Mouse (Mus musculus) CD4-positive, CD25-positive, alpha-beta regulatory T cell, adult 4 months (primary cell): ENCODE data around the gene Tspan13. TPM values are rescaled to one million over a fixed set of nuclear protein-coding genes. Genes with fewer than 3 reads are reported as not detected.

Experiments used
- ATAC-seq: one replicate; pipeline ENCODE4 v1.8.0; 2017
- polyA plus RNA-seq, 2 experiments: library from polyadenylated mRNA; unstranded; fragments of 100-300 nt; shearing (Covaris generic); gene quantifications; one replicate each; pipeline ENCODE4 v1.2.1; 2017

Gene Tspan13
- polyA plus RNA-seq = 100 to 1,000 TPM; 219 to 252 TPM

DNA sequence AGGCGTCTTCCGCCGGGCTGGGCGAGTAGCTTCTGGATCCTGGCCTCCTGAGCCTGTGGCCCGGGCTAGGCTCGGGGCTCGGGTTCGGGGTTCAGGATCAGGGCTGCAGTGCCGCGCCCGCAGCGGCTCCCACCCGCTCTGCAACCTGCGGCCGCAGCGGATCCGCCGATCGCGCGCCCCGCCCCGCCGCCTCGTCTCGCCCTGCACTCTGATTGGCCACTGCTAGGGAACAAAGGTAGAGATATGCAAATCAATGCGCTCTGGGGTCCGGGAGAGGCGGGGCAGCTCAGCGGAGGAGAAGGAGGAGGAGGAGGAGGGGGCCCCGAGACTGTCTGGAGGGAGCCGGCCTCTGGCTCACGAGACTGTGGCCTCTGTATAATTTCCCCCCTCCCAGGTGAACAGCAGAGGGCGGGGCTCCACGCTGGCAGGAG, at the start of gene Tspan13:
Gene Tspan13, minus strand, starts transcription at position 153 of the 431 bp plus-strand sequence.
- ATAC-seq = peak; percentile 78

DNA sequence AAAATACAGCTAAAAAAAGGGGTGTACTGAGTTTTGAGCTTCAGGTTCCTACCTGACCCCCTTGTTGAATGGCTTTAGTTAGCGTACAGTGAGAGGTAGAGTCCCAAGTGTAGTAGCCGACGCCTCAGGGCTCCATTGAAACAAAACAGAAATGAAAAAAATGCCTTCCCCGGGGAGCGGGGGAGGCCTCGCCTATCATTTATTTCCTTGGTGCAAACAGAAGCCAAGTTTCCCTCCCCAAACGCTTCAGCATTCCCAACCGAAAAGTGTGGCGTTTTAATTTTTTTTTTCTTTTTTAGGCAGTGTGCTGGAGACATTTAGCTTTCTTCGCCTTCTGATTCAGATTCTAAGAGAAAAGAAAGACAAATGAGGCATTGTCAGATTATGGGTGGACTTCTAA, 49.7 kb upstream of the Tspan13 start:
- no peak for ATAC-seq

DNA sequence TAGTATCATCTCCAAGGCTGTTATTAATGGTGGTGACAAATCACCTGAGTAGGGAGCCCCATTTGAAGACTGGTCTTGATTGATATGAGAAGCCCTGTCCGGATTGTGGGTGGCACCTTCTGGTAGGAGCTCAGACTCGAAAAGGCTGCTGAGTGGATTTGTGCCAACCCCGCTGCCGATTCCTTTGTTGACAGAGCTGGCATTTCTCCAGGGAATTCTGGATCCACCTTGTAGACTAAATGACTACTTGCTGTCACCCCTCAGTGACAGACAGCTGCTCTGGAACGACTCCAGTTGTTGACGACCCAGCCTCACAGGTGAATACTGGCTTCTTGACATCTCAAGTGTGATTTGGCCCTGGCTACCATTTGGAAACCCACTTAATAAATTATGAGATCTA, 46.9 kb upstream of the Tspan13 start:
- no peak for ATAC-seq

DNA sequence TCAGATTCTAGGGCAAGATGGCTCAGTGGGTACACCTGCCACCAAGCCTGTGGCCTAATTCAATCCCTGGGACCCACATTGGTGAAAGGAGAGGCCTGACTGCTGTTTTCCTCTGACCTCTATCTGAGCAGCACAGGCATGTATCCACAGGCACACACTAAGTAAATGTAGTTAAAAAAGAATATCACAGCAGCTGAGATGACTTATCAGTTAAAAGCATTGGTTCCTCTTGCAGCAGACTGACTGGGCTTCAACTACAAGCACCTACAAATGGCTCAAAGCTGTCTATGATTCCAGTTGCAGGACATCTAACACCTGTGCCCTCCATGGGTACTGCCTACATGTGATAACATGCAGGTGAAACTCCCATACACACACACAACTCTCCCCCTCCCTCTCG, 46.5 kb upstream of the Tspan13 start:
- ATAC-seq = no peak

DNA sequence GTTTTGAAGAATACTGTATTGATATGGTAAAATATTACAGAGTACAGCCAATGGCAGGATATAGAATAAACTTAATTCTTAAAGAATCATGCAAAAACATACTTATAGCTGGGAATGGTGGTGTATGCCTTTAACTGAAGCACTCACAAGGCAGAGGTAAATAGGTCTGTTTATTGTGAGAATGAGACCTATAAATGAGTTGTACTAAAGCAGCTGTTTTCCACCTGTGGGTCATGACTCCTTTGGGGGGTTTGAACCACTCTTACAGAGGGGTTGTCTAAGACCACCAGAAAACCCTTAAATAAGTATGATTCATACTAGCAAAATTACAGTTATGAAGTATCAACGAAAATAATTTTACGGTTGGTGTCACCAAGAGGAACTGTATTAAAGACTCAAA, 43.1 kb upstream of the Tspan13 start:
- no peak for ATAC-seq

DNA sequence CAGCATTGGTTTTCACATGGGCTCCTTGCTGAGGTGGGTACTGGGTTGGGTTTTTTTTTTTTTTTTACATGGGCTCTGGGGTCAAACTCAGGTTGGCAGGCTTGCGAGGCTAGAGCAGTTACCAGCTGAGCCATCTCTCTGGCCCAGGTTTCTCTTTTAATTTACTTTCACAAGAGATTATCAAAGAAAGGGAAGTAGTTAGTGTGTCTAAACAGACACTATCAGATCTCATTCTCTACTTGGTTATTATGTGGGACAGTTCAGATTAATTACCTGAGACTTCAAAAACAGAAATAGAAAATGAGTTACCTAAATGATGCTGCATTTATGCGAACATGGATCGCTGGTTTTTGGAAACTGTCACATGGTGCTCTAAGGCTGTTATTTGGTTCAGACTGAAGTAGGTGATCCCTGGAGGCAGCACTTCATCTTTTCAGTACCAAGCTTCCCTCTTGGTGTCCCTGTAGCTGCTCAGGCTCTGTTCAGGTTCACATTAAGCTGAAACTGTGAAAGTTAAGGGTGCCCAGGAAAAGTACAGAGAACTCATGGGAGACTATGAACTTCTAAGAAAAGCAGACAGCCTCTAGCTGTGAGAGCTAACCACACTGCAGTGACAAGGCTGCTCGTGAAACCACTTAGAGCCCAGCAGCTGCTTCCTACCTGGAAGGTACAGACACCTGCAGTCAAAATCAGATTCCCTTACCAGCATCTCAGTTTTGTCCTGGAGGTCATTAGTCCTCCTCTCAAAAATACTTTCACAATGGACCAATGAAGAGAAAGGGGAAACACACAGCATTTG, 36.0 kb upstream of the Tspan13 start:
- ATAC-seq = peak; percentile 58

DNA sequence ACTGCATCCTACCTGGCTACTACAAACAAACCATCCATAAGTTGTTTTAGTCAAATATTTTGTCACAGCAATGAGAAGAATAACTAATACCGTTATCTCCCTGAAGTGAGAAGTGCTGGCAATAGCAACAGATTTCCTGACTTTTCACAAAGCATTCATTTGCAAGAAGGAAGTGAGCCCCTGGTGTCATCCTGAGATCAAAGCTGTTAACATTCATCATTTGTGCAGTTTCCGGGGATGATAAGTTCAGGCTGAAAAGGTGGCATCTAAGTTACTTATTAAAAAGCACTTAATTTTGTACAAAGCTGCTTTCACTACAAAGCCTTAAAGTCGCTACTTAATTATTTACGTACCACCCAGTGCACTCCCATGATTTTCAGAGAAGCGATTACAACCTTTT, 30.6 kb upstream of the Tspan13 start:
- peak; percentile 85 for ATAC-seq

DNA sequence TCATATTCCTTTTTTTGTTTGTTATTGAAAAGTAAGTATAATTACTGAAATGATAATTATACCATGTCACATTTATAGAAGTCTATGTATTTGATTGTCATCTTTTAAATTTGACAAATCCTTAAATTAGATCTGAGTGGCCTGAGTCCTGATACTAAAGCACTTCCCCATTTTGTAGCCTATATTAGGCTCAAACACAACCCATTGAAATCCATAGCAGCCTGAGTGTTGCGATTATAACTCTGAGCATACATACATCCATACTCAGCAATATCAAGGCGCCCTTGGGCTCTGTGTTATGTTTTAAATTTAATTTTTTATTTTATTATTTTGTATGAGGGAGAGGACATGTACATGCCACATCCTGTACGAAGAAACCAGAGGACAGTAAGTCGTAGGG, 27.9 kb upstream of the Tspan13 start:
- no peak for ATAC-seq

DNA sequence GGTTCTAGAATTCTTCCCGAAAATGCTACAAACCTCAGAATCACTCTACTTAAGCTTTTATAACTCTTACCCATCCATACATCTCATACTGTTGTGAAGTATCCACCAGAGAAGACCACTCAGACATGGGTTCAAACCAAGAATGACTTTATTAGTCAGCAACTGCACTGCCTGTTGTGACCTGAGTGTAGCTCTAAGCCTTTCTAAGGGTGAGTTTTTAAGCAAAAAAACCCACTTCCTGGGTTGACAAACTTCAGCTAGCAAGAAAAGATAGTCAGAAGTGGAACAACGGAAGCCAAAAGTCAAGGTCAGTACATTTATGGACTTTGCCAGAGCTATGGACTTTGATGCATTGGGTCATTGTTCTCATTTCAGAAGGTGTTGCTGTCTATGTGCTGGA, 25.2 kb upstream of the Tspan13 start:
- peak; percentile 87 for ATAC-seq

DNA sequence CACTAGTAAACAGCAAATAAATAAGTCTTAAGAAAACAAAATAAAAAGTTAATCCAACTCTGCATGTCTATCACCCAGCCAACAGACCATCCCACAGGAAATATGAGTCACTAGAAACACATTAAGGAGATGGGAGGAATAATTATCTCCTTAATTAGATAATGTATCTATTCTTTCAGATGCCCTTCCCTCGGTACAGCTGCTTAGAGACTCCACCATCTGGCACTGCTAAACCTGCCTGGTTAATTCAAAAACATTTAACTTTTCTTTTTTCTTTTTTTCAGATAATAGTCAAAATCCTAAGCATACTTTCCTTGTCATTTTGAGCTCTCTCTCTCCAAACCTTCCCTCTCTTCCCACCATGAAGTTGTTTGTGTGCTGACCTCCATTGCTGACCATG, 23.6 kb upstream of the Tspan13 start:
- ATAC-seq = no peak

DNA sequence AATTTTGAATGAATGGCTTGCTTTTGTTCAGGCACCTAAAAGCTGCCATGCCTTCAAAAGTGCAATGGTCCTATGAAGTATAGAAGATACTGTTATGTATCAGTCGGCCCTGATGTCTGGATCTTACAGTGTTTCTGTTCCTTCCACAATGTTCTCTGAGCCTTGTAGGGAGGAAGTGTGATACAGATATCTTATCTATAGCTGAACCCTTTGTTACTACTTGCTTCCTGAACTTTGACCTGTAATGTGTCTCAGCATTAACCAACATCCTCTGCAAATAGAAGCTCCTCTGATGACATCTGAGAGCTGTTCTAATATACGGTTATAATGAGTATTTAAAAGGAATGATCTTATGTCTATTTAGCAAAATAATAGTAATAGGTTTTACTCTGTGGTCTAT, 15.4 kb upstream of the Tspan13 start:
- peak; percentile 92 for ATAC-seq

DNA sequence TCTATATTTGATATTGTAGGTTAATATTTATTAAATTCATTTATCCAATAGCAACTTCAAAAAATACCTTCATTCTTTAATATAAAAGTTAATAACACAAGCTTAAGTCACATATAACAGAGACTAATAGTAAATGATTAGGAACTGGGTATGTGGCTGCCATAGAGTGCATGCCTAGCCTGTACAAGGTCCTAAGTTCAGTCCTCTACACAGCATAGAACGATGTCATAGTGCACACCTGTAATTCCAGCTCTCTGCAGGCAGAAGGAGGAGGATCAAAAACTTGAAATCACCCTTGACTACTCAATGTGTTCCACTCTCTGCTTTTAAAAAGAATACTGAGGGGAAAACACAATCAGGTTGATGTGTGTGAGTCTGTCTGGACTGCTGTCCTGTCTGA, 8.0 kb upstream of the Tspan13 start:
- no peak for ATAC-seq

DNA sequence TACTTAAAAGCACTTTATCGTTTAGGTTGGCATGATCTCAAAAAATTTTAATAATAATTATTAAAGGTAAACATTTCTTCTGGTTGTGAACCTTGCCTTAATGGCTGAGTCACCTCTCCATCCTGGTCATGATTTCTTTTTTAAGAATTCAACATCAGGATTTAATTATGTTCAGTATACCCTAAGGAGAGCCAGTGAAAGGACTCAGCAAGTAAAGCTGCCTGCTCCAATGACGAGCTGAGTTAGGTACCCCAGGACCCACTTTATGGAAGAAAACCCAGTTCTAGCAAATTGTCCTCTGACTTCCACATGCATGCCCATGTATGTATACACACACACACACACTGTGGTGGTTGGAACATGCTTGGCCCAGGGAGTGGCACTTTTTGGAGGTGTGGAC, 5.3 kb upstream of the Tspan13 start:
- no peak for ATAC-seq

DNA sequence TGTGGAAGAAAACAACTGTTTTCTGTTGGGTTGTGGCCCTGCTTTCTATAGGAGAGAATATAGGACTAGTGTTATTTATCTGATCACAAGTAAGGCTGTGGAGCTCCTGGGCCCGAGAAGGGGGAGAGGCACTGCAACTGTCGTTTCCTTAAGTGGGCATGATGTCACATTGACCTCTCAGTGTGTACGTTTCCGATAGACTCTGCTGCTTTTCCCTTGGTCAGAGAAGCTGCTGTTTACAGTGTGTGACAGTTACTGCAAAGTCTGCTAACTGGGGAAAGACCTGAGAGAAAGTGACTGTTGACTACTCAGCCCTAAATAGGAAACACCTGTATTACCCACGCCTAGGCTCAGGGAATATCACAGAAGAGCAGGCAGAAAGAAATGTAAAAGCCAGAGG, 3.9 kb upstream of the Tspan13 start:
- no peak for ATAC-seq

DNA sequence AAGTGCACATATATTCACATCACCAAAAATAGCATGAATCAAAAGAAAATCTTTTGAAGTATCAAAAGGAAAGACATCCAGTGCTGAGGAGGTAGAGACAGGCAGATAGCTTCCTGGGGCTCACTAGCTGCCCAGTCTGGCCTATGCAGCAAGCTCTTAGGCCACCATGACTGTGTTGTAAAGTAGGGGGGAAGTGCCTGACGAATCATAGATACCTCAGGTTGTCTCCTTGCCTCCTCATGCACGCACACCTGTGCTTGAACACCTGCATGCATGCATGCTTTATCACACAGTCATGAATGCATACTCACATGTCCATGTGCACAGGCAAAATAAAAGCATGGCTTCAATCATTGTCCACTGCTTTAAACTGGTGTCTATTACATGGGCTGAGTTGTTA, 2.4 kb upstream of the Tspan13 start:
- ATAC-seq = no peak

DNA sequence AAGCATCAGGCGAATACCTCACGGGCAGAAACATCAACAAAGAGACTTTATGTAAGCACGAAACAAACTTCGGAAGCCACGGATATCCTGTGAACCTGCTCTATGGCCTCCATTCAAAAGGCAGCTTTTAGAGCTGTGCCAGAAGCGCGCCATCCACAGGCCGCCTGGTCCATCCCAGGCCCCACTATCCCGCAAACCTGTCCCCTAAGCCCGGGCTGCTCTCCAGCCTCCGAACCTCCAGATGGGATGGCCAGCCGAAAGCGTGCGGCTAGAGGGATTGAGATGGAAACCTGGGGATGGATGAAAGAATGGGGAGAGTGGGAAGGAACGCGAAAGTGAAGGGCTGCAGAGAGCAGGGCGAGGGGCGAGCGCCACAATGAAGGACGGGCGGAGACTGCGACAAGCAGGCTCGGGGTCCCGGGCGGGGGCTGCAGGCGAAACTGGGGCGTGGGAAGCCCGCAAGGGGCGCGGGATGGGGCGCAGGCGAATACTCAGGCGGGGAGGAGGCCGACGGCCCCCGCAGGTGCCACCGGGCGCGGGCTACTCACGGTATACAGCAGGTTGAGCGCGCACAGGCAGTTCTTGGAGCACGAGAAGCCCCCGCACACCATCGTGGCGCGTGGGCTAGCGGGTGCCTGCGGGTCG, 475 bp downstream of the Tspan13 start:
- peak; percentile 17 for ATAC-seq

DNA sequence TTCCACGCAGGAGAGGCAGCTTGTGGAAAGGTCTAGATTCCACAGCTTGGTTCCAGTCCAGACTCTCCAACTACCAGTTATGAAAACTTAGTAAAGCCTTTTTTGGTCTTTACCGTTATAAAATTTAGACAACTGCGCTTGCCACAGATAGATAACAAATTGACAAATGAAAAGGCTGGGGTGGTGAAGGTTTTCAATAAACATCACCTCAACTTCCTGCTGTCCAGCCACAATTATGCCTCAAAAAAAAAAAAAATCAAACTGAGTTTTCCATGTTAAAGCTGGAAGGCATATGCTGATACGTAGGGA, 1.1 kb downstream of the Tspan13 start:
- no peak for ATAC-seq

DNA sequence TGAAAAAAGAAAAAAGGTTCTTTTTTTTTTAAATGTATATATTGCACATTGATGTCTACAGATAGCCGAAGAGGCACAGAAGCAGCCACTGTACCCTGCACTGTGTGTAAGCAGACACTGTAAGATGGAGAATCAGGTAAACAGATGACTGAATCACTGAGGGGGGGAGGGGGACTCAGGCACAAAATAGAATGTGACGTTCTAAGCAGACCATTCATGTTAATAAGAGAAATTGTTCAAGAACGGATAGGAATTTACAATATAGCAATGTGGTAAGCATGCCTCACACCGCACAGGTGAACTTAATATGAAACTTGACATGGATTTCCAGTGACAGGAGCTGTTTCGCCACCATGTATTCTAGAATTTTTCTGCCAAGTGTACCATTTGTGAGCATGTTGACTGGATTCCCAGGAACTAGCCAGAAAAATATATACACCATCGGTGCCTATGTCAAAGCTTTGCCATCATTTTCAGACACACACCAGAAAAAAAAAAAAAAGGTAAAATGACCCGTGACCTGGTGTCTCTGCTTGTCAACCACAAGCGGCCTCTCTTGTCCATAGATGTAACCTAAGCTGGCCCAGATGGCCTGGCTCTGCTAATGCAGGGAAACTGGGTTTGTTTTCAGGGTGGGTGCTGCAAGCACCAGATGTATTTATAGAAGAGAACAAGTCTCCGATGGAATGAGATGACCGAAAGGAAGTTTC, 1.6 kb downstream of the Tspan13 start:
- ATAC-seq = no peak

DNA sequence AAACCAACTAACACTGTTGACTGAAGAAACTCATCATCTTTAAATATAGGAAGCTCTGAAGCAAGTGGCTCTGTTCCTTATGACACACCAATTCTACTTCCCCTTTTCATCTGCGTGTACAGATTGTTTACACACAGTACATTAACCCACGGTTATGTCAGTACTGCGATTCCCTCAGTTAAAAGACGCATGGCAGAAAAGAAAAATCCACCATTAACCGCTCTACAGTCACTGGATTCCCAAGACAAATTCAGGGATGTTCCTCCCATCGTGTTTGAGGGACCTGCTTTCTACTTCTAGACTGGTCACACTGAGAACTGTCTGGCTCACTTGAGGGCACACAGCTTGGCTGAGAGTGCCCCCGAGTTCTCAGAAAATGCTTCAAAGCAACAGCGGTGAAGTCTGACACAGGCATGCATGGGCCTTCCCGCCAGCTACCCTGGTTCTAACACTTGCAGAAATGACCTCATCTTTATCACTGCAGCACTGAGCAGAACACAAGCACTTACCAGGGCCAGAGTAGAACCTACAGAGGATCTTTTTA, 2.7 kb downstream of the Tspan13 start:
- ATAC-seq = peak; percentile 24

DNA sequence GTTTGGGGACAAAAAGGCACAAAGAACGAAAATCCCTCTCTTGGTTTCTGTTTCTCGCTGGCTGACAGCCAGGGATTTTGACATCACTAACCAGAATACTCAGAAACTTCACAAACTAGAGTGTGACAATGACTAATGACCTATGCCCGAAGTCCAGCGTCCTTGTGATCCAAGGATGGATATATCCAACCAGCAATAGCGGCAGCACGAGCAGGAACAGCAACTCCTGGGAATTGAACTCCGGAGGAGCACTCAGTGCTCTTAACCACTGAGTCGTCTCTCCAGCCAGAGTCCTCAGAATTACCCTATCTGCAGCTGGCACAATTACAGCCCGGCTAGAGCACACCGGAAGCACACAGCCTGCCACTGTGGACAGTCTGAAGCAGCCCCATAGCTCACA, 5.5 kb downstream of the Tspan13 start:
- ATAC-seq = peak; percentile 46

DNA sequence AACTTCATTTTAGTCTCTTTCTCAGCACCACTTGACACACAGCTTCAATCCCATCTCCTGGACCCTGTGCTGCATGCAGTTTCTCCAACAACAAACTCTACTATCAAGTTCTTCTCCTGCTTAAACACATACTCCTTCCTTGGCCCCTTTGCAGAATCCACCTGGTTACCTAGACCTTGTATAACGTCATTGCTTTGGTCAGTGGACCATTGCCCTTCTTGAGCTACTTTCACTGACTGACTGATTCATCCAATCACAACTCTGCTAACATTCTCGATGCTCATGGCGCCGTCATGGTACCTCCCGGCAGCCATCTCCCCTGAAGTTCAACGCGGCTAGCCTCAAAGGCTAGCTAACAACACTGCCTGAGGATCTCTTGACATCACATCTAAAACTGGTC, 6.2 kb downstream of the Tspan13 start:
- ATAC-seq = no peak

DNA sequence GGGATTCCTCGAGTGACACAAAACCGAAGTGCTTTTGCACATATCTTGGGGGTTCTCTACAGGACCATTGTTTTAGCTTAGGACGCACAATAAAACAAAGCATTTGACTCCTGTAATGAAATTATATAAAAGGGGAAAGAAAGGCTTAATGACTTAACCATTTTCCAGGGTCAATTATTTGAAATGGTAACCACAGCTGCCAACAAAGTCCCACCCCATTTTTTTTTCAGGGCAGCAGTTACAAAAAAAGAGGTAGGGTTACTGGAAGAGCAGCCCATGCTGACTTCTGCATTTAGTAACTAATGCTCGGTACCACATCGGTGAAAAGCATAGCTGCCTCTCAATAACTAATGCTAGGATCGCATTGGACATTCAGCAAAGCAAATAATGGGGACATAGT, 6.8 kb downstream of the Tspan13 start:
- ATAC-seq = no peak

DNA sequence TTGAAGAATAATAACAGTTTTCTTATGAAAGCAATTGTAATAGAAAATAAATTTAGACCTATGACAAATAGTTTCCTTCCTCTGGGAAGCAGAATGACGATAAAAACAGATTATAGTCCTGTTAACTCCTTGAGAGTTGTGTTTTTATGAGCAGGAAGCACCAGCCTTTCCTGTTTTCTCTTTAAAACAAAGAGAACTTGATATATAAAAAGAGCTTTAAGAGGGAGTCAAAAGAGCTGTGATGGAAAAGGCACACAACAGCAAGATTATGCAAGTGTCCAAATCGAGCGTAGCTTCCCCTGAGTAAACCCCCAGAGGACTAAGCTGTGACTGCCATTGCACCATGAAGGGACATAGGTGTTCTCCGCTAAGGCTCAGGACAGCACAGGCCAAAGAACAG, 9.9 kb downstream of the Tspan13 start:
- no peak for ATAC-seq
